Mouse (Mus musculus) fat pad, adult 2 months (tissue): ENCODE measurements around the gene Sbk3.

Source experiments
- DNase-seq: peaks from one replicate; pipeline ENCODE4 v3.0.0-alpha.2; 2011; ENCODE audit warnings: low read depth, low spot score; ENCODE audit errors: extremely low read depth

Sbk3 gene

DNA sequence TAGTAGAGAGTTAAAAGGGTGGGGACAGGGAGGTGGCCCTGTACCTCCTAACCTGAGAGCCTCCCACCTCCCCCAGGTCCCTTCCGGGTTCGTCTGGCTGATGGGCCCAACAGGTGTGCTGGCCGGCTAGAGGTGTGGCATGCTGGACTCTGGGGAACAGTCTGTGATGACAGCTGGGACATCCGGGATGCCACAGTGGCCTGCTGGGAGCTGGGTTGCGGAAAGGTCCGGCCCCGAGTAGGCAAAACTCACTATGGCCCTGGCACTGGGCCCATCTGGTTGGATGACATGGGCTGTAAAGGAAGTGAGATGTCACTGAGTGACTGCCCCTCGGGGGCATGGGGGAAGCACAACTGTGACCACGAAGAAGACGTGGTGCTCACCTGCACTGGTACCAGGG, 34.1 kb downstream of the Sbk3 start:
- no peak for DNase-seq

DNA sequence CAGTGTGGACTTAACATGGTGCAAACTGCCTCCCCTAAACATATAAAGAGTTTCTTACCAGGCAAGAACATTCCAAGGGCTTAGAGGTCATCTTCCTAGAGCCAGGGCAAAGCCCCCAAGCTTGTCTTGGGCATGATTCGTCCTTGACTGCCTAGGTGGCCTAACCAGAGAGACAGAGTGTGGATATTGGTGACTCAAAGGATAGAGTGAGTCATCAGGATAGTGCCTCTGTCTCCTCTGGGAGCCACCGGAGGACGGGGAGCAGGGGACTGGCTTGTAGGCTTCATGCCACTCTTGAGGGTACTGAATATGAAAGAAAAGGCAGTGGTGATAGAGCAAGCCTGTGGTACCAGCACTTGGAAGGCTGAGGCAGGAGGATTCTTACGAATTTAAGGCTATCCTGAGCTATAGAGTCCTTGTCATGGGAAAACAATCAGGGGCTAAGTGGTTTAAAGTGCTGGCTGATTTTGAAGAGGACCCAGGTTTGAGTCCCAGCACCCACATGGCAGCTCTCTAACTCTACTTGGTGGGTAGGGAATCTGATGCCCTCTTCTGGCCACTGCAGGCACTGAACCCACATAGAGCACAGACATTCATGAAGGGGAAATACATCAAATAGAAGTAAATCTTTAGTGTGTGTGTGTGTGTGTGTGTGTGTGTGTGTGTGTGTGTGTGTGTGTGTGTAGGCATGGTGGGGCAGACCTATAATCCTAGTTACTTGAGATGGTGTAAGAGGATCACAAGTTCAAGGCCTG, 36.6 kb downstream of the Sbk3 start:
- no peak for DNase-seq

DNA sequence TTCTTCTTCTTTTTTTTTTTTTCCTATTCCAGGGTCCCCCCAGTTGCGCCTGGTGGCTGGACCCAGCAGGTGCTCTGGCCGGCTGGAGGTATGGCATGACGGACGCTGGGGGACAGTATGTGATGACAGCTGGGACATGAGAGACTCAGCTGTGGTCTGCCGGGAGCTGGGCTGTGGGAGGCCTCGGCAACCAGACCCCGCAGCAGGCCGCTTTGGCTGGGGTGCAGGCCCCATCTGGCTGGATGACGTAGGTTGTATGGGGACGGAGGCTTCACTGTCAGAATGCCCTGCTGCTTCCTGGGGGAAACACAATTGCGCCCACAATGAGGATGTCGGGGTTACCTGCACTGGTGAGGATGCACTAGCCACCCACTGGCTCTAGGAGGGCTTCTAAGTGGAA, 37.9 kb downstream of the Sbk3 start:
- DNase-seq = no peak

DNA sequence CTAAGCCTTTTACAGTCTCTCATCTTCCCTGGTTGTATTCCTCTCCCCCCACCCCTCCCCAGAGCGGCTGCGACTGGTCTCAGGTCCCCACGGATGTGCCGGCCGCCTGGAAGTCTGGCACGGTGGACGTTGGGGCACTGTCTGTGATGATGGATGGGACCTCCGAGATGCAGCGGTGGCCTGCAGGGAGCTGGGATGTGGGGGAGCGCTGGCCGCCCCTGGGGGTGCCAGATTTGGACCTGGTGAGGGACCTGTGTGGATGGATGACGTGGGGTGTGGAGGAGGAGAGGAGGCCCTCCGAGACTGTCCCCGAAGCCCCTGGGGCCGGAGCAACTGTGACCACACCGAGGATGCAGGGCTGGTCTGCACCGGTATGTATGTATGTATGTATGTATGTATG, 42.6 kb downstream of the Sbk3 start:
- no peak for DNase-seq

DNA sequence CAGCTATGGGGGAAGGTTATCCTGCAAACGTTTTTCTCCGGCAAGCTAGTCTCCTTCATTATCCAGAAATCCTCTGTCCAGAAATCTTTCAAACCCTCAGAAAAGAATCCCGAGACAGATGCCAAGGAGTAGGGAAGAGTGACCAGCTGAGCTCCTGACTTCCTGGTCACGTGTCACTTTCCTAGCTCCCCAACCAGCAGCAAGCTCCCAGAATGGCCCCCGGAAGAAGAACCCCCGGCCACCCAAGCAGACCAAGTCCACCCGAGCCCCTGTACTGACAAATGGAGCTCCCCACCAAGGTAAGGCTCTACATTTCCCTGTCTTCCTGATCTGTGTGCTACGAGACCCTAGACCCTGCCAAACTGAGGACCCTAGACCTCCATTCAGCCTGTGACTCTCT, 43.3 kb downstream of the Sbk3 start:
- no peak for DNase-seq

DNA sequence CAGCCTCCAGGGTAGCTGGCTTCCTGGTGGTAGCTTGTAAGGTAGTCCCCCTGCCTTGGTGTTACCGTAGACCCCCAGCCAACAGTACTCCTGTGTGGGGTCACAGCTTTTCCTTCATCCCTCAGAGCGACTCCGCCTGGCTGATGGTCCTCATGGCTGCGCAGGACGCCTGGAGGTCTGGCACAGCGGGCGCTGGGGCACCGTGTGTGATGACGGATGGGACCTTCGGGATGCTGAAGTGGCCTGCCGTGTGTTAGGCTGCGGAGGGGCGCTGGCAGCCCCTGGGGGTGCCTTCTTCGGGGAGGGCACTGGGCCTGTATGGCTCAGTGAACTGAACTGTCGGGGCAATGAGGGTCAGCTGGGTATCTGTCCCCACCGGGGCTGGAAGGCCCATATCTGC, 44.1 kb downstream of the Sbk3 start:
- no peak for DNase-seq

DNA sequence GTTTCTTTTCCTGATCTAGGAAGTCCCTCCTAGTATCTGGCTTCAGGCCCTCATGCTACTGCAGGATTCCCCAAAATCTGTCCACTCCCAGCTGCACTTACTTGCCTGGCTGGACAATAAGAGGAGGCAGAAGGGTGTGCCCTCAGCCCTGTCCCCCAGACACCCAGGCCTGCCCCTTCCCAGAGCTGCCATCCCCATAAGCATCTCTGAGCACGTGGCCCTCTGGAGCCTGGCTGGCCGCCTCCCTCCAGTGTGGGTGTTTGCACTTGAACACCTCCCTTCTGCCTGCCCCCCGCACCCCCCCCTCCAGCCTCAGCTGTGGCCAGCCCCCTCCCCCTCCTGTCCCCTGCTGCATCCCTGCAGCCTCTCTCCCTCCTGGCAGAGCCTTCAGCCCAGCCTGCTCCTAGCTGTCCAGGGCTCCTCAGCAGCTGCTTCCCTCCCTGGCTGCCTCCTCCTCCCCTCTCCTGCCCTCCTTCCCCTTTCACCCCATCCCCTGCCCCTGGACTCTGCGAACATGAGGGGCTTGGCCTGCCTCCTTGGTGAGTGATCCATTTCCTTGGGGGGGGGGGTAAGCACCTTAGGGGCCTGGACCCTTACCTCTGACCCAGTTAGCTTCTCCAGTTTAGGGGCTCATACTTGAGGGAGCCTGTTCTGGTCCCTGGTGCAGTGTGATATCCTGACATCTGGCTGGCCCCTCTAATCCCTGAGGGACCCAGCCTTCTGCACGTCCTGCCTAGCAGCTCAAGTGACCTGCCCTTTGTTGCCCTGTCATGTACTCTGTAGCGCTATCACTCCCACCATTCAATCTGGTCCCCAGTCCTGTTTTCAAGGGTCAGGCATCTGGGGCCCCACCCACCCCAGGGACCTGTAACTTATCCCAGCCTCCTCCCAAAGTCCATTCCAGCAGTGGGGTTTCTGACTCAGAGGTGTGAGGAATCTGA, 45.3 kb downstream of the Sbk3 start, which contains the start of gene Ssc5d:
Gene Ssc5d, plus strand, starts transcription at position 345 of the 941 bp plus-strand sequence.
- DNase-seq = no peak

DNA sequence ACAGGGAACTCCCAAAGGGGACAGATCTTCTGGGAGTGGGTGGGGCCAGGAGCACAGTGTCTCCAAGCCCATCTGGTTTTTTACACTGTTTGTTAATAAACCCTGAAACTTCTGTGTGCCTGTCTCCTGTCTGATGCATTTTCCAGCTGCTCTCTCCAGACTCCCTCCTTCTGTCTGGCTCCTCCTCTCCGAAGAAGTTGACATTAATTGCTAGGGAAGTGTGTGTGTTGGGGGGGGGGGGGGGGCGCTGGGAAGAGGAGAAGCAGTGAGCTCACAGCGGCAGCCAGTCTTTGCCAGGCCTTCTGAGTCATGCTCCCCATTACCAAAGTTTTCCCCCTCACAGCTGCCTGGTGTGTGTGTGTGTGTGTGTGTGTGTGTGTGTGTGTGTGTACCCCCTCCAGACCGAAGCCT, 46.1 kb downstream of the Sbk3 start:
- DNase-seq = no peak

DNA sequence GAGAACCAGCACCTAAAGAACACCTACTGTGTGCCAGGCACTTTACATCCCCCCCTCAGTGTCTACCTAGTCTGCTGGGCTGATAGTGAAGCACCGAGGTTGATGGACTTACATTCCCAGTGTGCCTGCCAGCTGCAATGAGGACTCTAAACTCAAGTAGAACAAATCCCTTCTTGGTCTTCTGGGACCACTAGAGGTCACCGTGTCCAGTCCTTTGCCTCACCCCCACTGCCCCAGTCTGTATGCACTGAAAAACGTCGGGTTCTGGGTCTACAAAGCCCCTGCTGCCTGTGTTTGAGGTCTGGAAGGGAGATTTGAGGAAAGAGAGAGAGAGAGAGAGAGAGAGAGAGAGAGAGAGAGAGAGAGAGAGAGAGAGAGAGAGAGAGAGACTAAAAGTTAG, 46.5 kb downstream of the Sbk3 start:
- no peak for DNase-seq

DNA sequence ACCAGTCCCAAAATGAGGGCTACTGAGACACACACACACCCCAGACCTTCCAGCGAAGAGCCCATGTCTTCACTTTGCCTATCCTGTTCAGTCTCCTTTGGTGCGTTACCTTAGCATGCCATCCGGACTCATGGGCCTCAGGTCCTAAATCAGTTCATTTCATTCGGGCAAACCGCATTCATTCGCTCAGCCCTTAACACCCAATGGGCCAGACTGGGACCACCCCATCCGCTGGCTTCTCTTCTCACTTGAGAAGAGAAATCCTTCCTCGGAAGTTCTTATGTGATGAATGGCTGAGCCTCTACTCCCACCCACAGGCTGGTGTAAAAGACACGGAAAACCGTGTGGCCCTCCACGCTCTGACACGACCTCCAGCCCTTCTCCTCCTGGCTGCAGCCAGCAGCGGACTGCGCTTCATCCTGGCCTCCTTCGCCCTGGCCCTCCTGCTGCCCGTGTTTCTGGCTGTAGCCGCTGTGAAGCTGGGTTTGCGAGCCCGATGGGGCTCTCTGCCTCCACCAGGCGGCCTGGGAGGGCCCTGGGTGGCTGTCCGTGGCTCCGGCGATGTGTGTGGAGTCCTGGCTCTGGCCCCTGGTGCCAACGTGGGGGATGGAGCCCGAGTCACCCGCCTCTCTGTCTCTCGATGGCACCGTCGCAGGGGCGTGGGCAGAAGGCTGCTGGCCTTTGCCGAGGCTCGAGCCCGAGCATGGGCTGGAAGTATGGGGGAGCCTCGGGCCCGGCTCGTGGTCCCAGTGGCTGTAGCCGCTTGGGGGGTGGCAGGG, 47.2 kb downstream of the Sbk3 start:
- no peak for DNase-seq

DNA sequence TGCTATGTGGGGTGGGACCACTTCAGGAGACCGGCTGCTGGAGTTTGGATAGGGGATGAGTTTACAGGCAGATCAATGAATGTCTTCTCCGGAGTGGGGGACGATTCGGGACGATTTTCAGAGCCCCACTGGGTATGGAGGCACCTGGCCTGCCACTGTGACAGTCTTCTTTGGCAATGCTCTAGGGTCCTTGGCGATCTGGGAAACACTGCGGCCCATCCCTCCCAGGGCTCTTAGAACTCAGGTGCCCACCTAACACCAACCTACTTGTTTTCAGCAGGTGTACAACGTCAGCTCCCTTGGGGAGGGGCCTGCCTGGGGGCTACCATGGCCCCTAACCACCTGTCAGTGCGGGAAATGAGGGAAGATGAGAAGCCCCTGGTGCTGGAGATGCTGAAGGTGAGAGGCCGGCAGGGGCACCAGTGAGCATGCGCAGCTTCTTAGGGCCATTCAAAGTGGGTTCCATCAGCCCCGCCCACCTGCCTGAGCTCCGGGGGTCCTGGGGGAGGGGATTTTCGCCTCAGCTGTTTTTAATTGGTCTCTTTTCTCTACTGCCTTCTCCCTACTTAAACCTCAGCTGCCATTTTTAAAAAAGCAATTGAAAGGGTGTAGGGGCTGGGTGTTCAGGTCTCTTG, 47.9 kb downstream of the Sbk3 start:
- DNase-seq = no peak

DNA sequence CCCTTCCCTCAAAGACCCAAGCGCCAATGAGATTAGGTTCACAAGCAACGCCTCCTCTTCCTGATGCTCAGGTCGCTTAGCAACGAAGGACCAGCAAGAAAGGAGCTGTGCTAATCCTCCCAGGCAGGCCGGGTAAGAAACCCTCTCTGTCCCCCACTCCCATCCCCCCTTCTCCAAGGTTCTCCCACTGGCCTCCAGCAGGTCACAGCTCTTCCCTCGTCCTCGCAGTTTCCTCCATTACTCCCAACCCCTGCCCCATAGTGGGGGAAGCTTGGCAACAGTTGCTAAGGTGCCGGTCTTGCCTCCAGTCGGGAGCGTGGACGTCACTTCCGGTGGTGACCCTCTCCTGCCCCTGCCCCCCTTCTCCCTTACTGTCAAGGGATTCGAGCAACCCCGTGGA, 48.5 kb downstream of the Sbk3 start:
- no peak for DNase-seq

DNA sequence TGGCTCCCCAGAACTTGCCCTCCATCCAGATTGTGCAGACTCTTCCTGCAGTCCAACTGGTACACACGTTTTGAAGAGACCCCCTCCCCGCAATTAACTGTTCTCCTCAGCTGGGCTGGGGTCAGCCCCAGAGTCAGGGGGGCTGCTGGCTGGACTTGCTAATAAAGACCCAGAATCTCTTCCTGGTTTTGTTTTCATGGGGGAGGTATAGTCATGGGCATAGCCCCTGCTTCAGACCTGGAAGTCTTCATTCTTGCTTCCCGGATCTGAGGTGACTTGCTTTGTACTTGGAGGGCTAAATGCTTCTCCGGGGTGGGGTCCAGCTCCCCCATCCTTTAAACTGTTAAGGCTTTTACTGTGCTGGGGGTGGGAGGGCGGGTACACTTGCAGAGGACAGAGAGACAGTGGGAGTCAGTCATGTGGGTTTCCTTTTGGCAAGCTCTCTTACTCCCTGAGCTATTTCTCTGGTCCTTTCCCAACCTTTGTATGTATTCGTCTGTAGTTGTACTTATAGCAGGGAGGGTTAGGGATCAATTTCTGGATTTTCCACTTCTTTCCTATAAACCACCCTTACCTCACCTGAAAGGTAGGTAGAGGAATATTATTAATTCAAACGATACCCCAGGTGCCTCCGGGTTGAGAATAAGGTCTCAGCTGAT, 49.0 kb downstream of the Sbk3 start, which contains the start of gene Nat14:
Gene Nat14, plus strand, starts transcription at position 205 of the 659 bp plus-strand sequence.
- no peak for DNase-seq

DNA sequence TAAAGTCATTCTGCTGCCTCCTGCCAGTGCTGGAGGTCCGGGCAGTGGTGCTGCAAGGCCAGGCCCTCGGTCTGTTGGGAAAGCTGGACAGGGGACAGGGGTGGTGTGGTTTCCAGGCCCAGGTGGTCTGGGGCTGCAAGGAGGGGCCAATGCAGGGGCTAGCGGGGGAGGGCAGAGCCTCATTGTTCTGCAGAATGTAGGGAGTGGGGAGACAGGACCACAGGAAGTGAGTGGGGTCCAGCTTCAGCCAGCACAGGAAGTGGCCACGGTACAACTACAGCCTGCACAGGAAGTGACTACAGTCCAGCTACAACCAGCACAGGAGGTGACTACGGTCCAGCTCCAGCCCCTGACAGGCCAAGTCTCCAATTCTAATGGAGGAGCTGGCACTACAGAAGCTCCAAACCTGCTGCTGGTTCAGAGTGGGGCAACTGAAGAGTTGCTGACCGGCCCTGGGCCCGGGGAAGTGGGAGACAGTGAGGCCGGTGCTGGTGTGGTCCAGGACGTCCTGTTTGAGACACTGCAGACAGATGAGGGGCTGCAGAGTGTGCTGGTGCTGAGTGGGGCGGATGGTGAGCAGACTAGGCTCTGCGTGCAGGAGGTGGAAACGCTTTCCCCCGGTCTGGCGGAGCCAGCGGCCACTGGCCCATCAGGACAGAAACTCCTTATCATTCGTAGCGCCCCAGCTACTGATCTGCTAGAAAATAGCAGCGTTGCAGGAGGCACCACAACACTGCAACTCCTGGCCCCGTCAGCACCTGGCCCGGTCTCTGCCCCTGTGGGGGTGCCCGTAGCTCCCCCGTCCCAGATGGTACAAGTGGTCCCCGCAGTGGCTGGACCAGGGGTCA, 49.8 kb downstream of the Sbk3 start:
- DNase-seq = no peak

DNA sequence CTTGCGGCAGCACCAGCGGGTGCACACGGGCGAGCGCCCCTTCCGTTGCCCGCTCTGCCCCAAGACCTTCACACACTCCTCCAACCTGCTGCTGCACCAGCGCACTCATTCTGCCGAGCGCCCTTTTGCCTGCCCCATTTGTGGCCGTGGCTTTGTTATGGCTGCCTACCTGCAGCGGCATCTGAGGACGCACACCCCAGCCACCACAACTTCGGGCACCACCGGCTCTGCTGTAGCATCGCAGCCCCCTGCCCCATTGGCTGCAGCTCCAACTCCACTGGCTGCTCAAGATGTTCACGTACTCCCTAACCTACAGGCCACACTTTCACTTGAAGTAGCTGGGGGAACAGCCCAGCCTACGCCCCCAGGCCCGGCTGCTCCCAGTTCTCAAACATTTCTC, 50.5 kb downstream of the Sbk3 start:
- no peak for DNase-seq

DNA sequence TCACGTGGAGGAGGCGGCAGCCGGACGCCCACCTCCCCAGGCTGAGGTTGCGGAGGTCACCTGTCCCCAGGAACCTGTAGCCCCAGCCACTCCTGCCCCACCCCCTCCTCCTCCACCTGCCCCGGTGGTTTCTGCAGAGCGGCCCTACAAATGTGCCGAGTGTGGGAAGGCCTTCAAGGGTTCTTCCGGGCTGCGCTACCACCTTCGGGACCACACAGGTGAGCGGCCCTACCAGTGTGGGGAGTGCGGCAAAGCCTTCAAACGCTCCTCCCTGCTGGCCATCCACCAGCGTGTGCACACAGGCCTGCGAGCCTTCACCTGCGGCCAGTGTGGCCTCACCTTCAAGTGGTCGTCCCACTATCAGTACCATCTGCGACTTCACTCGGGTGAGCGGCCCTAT, 51.0 kb downstream of the Sbk3 start:
- no peak for DNase-seq

DNA sequence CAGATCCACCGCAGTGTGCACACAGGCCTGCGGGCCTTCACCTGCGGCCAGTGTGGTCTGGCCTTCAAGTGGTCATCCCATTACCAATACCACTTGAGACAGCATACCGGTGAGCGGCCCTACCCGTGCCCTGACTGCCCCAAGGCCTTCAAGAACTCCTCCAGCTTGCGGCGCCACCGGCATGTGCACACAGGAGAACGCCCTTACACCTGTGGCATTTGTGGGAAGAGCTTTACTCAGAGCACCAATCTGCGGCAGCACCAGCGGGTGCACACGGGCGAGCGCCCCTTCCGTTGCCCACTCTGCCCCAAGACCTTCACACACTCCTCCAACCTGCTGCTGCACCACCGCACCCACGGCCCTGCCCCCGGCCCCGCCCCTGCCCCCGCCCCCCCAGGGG, 51.9 kb downstream of the Sbk3 start:
- DNase-seq = no peak

DNA sequence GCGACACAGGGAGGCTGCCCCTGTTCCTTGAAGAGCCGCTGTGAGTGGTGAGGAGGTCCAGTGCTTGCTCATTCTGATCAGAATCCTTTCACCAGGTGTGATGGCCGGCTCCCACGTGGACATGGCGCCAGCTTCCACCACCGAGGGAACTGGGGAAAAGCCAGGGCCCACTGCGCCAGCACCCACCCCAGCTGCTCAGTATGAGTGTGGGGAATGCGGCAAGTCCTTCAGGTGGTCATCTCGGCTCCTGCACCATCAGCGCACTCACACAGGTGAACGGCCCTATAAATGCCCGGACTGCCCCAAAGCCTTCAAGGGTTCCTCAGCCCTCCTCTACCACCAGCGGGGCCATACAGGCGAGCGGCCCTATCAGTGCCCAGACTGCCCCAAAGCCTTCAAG, 52.3 kb downstream of the Sbk3 start:
- no peak for DNase-seq

DNA sequence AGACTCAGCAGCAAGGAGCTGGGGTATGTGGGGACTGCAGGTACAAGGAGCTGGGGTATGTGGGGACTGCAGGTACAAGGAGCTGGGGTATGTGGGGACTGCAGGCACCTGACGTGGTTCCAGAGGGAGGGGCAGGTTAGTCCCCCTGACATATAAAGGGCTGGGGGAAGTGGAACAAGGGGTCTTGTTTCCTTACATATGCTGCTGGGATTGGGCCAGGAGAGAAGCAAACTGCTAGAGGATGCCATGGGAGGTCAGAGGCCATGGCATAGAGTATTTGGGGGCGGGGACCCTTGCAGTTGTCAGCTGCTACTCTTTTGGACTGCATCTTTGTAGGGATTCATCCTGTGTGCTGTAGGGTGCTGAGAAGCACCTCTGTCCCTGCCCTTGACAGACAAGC, 53.5 kb downstream of the Sbk3 start:
- no peak for DNase-seq
